Mouse (Mus musculus): ENCODE results near the gene Tyk2. TPM values are rescaled to one million over a fixed set of nuclear protein-coding genes. Genes with fewer than 3 reads are reported as not detected.

The Tyk2 gene
- polyA plus RNA-seq, 1 experiment from 2014 or later, result 11.2 TPM

- H3K4me3 ChIP-seq (ENCODE audit: control insufficient read depth in 1 of 2, insufficient read depth in 1 of 2, low read depth in 1 of 2, low read length in 2 of 2), result peak overlapping the region; percentile 42 to 61
- 40% methylated on average over 10 of the region's 10 CpGs for WGBS
- H3K4me2 ChIP-seq (ENCODE audit: low read length), result peak overlapping the region; percentile 98
- no peak for ATAC-seq (ENCODE audit: insufficient number of reproducible peaks, insufficient read depth, low FRiP score, low read depth)
- no peaks in the 10 kb centered on the region for H3K36me3 ChIP-seq (ENCODE audit: control insufficient read depth, insufficient read depth, low read length)
- peaks cover 32 to 54% of the 10 kb centered on the region in 2 experiments for H3K4me1 ChIP-seq (ENCODE audit: control insufficient read depth in 2 of 2, insufficient read depth in 2 of 2, low read length in 2 of 2)
- H3K9ac ChIP-seq (ENCODE audit: low read length), result peak overlapping the region; percentile 79
- H3K27me3 ChIP-seq (ENCODE audit: control insufficient read depth, insufficient read depth, low read length), result peaks cover 40% of the 10 kb centered on the region
- no peaks in the 10 kb centered on the region for H3K9me3 ChIP-seq (ENCODE audit: control insufficient read depth, low read length)
- peak overlapping the region; percentile 92 to 94 for H3K27ac ChIP-seq (replicated peaks in 1 of 2; ENCODE audit: control insufficient read depth in 1 of 2, insufficient read depth in 1 of 2, low read depth in 2 of 2, low read length in 2 of 2)
Measured at GRCm38 (mm10) chr9:21167140-21168097, 36.4 kb upstream of the Tyk2 start.

GRCm38 (mm10) chr9:21166516-21166915 lies 35.5 kb upstream of the Tyk2 start:
- Histone ChIP-seq H3K4me2 (ENCODE audit: low read length) (peak overlapping the region; percentile 98), H3K9me3 (ENCODE audit: control insufficient read depth, low read length) (no peaks in the 10 kb centered on the region), H3K36me3 (ENCODE audit: control insufficient read depth, insufficient read depth, low read length) (no peaks in the 10 kb centered on the region), H3K27me3 (ENCODE audit: control insufficient read depth, insufficient read depth, low read length) (peaks cover 42% of the 10 kb centered on the region), H3K27ac (replicated peaks in 1 of 2; ENCODE audit: control insufficient read depth in 1 of 2, insufficient read depth in 1 of 2, low read depth in 2 of 2, low read length in 2 of 2) (peak overlapping the region in 1 of 2 experiments; percentile 92; a peak in 1 of 4 replicates), H3K4me1 (ENCODE audit: control insufficient read depth in 2 of 2, insufficient read depth in 2 of 2, low read length in 2 of 2) (peaks cover 32 to 52% of the 10 kb centered on the region in 2 experiments), H3K4me3 (ENCODE audit: control insufficient read depth in 1 of 2, insufficient read depth in 1 of 2, low read depth in 1 of 2, low read length in 2 of 2) (peak overlapping the region; percentile 61 to 69), H3K9ac (ENCODE audit: low read length) (peak overlapping the region; percentile 79; the same call in 1 of the 2 replicates)
- no peak for ATAC-seq (ENCODE audit: insufficient number of reproducible peaks, insufficient read depth, low FRiP score, low read depth)
- 21% methylated on average over 3 of the region's 3 CpGs for whole genome bisulfite sequencing

- H3K4me2 ChIP-seq (ENCODE audit: low read length), result peak overlapping the region; percentile 98
- H3K4me3 ChIP-seq (ENCODE audit: control insufficient read depth in 1 of 2, insufficient read depth in 1 of 2, low read depth in 1 of 2, low read length in 2 of 2), result peak overlapping the region; percentile 61 to 69
- H3K27me3 ChIP-seq (ENCODE audit: control insufficient read depth, insufficient read depth, low read length), result peaks cover 42% of the 10 kb centered on the region
- H3K27ac ChIP-seq (replicated peaks in 1 of 2; ENCODE audit: control insufficient read depth in 1 of 2, insufficient read depth in 1 of 2, low read depth in 2 of 2, low read length in 2 of 2), result no peak overlapping the region; a peak in 1 of 4 replicates
- 2% methylated on average over 47 of the region's 47 CpGs for WGBS
- no peaks in the 10 kb centered on the region for H3K9me3 ChIP-seq (ENCODE audit: control insufficient read depth, low read length)
- H3K9ac ChIP-seq (ENCODE audit: low read length), result peak overlapping the region; percentile 79
- H3K4me1 ChIP-seq (ENCODE audit: control insufficient read depth in 2 of 2, insufficient read depth in 2 of 2, low read length in 2 of 2), result peaks cover 33 to 52% of the 10 kb centered on the region in 2 experiments
- ATAC-seq (ENCODE audit: insufficient number of reproducible peaks, insufficient read depth, low FRiP score, low read depth), result no peak
- H3K36me3 ChIP-seq (ENCODE audit: control insufficient read depth, insufficient read depth, low read length), result no peaks in the 10 kb centered on the region
Measured at GRCm38 (mm10) chr9:21165952-21166451, 35.0 kb upstream of the Tyk2 start.

- H3K4me2 ChIP-seq (ENCODE audit: low read length), result peak within 1 kb of the TSS; percentile 98
- H3K27me3 ChIP-seq (ENCODE audit: control insufficient read depth, insufficient read depth, low read length), result peaks cover 42% of the 10 kb centered on the region
- H3K27ac ChIP-seq (replicated peaks in 1 of 2; ENCODE audit: control insufficient read depth in 1 of 2, insufficient read depth in 1 of 2, low read depth in 2 of 2, low read length in 2 of 2), result no peak within 1 kb of the TSS; a peak in 1 of 4 replicates
- H3K36me3 ChIP-seq (ENCODE audit: control insufficient read depth, insufficient read depth, low read length), result no peaks in the 10 kb centered on the region
- ATAC-seq (ENCODE audit: insufficient number of reproducible peaks, insufficient read depth, low FRiP score, low read depth), result no peak
- no peaks in the 10 kb centered on the region for H3K9me3 ChIP-seq (ENCODE audit: control insufficient read depth, low read length)
- peak within 1 kb of the TSS; percentile 61 to 69 for H3K4me3 ChIP-seq (ENCODE audit: control insufficient read depth in 1 of 2, insufficient read depth in 1 of 2, low read depth in 1 of 2, low read length in 2 of 2)
- peaks cover 33 to 52% of the 10 kb centered on the region in 2 experiments for H3K4me1 ChIP-seq (ENCODE audit: control insufficient read depth in 2 of 2, insufficient read depth in 2 of 2, low read length in 2 of 2)
- under 1% methylated on average over 83 of the region's 86 CpGs for WGBS
- H3K9ac ChIP-seq (ENCODE audit: low read length), result peak within 1 kb of the TSS; percentile 79
Measured at GRCm38 (mm10) chr9:21165041-21165951, 34.3 kb upstream of the Tyk2 start, which contains the start of gene Pde4a. Gene Pde4a (plus strand): TSS chr9:21165714.

- peak overlapping the region; percentile 98 for H3K4me2 ChIP-seq (ENCODE audit: low read length)
- no peak for ATAC-seq (ENCODE audit: insufficient number of reproducible peaks, insufficient read depth, low FRiP score, low read depth)
- H3K4me1 ChIP-seq (ENCODE audit: control insufficient read depth in 2 of 2, insufficient read depth in 2 of 2, low read length in 2 of 2), result peaks cover 33 to 48% of the 10 kb centered on the region in 2 experiments
- H3K27me3 ChIP-seq (ENCODE audit: control insufficient read depth, insufficient read depth, low read length), result peaks cover 42% of the 10 kb centered on the region
- no peaks in the 10 kb centered on the region for H3K36me3 ChIP-seq (ENCODE audit: control insufficient read depth, insufficient read depth, low read length)
- H3K4me3 ChIP-seq (ENCODE audit: control insufficient read depth in 1 of 2, insufficient read depth in 1 of 2, low read depth in 1 of 2, low read length in 2 of 2), result peak overlapping the region; percentile 6 to 61; a peak in 3 of 4 replicates
- no peak overlapping the region for H3K27ac ChIP-seq (replicated peaks in 1 of 2; ENCODE audit: control insufficient read depth in 1 of 2, insufficient read depth in 1 of 2, low read depth in 2 of 2, low read length in 2 of 2)
- H3K9ac ChIP-seq (ENCODE audit: low read length), result peak overlapping the region; percentile 48; the same call in 1 of the 2 replicates
- no peaks in the 10 kb centered on the region for H3K9me3 ChIP-seq (ENCODE audit: control insufficient read depth, low read length)
- WGBS, result 1% methylated on average over 25 of the region's 26 CpGs
Measured at GRCm38 (mm10) chr9:21164072-21164471, 33.0 kb upstream of the Tyk2 start.

GRCm38 (mm10) chr9:21163086-21164050 lies 32.3 kb upstream of the Tyk2 start:
- peaks cover 42% of the 10 kb centered on the region for H3K27me3 ChIP-seq (ENCODE audit: control insufficient read depth, insufficient read depth, low read length)
- H3K4me2 ChIP-seq (ENCODE audit: low read length), result peak overlapping the region; percentile 98
- H3K9ac ChIP-seq (ENCODE audit: low read length), result no peak overlapping the region

More at GRCm38 (mm10) chr9:21163086-21164050, 32.3 kb upstream of the Tyk2 start:
- Histone ChIP-seq H3K27ac (replicated peaks in 1 of 2; ENCODE audit: control insufficient read depth in 1 of 2, insufficient read depth in 1 of 2, low read depth in 2 of 2, low read length in 2 of 2) (no peak overlapping the region), H3K36me3 (ENCODE audit: control insufficient read depth, insufficient read depth, low read length) (no peaks in the 10 kb centered on the region), H3K4me1 (ENCODE audit: control insufficient read depth in 2 of 2, insufficient read depth in 2 of 2, low read length in 2 of 2) (peaks cover 27 to 41% of the 10 kb centered on the region in 2 experiments), H3K4me3 (ENCODE audit: control insufficient read depth in 1 of 2, insufficient read depth in 1 of 2, low read depth in 1 of 2, low read length in 2 of 2) (peak overlapping the region in 1 of 2 experiments; percentile 61; a peak in 1 of 4 replicates), H3K9me3 (ENCODE audit: control insufficient read depth, low read length) (no peaks in the 10 kb centered on the region)
- 41% methylated on average over 11 of the region's 11 CpGs for WGBS
- ATAC-seq (ENCODE audit: insufficient number of reproducible peaks, insufficient read depth, low FRiP score, low read depth), result no peak

All from heart, embryonic 14.5 days (tissue).